Mouse (Mus musculus): Measurements from ENCODE around the gene Tex13c3. TPM values are rescaled to one million over a fixed set of nuclear protein-coding genes. Genes with fewer than 3 reads are reported as not detected.
"Not testable (repeated sequence)": the region's sequence is repeated elsewhere in the genome, so short reads cannot be mapped to it uniquely, and the experiment has no call there.

Tex13c3 gene
- total RNA-seq (2021), result not detected
- long read RNA-seq, experiment 1, result 0 reads
- long read RNA-seq, experiment 2, result 0 reads

- not testable (repeated sequence) for DNase-seq (ENCODE audit: low spot score)
Observed at GRCm38 (mm10) chrX:19481219-19481618, at the start of gene Tex13c3. Gene Tex13c3 (minus strand): TSS chrX:19481319.

- DNase-seq (ENCODE audit: low spot score), result no peak
Observed at GRCm38 (mm10) chrX:19489731-19490130, 8.6 kb upstream of the Tex13c3 start.
